Mouse (Mus musculus) bone marrow, adult 2 months (tissue): ENCODE results near the gene Amt. TPM values are rescaled to one million over a fixed set of nuclear protein-coding genes. Genes with fewer than 3 reads are reported as not detected.

Source experiments
- H3K27ac ChIP-seq: fragments of 200-500 bp; 2 replicates; pipeline ENCODE4 v1.5.1; 2012; ENCODE audit warnings: low read depth, mild to moderate bottlenecking, control low read depth, inconsistent platforms, low read length; ENCODE audit not compliant: control insufficient read depth, poor library complexity, insufficient read depth
- H3K4me1 ChIP-seq: fragments of 200-500 bp; 2 replicates; pipeline ENCODE4 v1.6.1; 2011; ENCODE audit warnings: low read length; ENCODE audit not compliant: control insufficient read depth, insufficient read depth
- H3K4me3 ChIP-seq: fragments of 200-500 bp; replicated peaks from 2 replicates; pipeline ENCODE3; 2011; ENCODE audit warnings: mild to moderate bottlenecking, low read depth, low read length, control low read depth; ENCODE audit not compliant: control insufficient read depth
- CTCF ChIP-seq: fragments of 200-500 bp; IDR thresholded peaks from 2 replicates; pipeline ENCODE4 v1.5.1; 2011; ENCODE audit warnings: low read length, control low read depth; ENCODE audit not compliant: control insufficient read depth, insufficient read depth
- POLR2A ChIP-seq: fragments of 200-500 bp; IDR thresholded peaks from 2 replicates; pipeline ENCODE4 v1.6.1; 2011; ENCODE audit warnings: low read depth, mild to moderate bottlenecking, control low read depth, low read length, borderline replicate concordance; ENCODE audit not compliant: control insufficient read depth
- WGBS: fragments of 180-500 bp; shearing (Covaris S2); methylation state at CpG from one replicate; pipeline ENCODE4 v1.1.7; 2018; 5-methylcytosine and 5-hydroxymethylcytosine counted together
- polyA plus RNA-seq: library from polyadenylated mRNA; stranded (reverse); fragments of >200 nt; gene quantifications from 2 replicates; pipeline ENCODE4 v1.2.4, GENCODE M21; 2011; ENCODE audit warnings: low replicate concordance; ENCODE audit not compliant: missing spikeins, insufficient read depth, insufficient read length

Amt gene
- polyA plus RNA-seq, 1 experiment = 15.2 TPM

- TF ChIP-seq POLR2A (no peak), CTCF (no peak)
- Histone ChIP-seq H3K4me1 (no peaks in the 10 kb centered on the region; the same call in 1 of the 2 replicates), H3K4me3 (peak within 1 kb of the TSS; percentile 81), H3K27ac (no peak within 1 kb of the TSS; the same call in 1 of the 2 replicates)
- 1% methylated on average over 32 of the region's 32 CpGs for WGBS
Measured at GRCm38 (mm10) chr9:108290016-108290750, 6.5 kb upstream of the Amt start, which contains the start of gene Nicn1. Nicn1 (plus strand) TSS chr9:108290429.

- Histone ChIP-seq H3K4me3 (no peak overlapping the region), H3K4me1 (no peaks in the 10 kb centered on the region; the same call in 1 of the 2 replicates), H3K27ac (no peak overlapping the region)
- WGBS = 54% methylated on average over 6 of the region's 6 CpGs
- TF ChIP-seq POLR2A = no peak
- TF ChIP-seq CTCF = no peak
Measured at GRCm38 (mm10) chr9:108290773-108291172, 5.9 kb upstream of the Amt start.

GRCm38 (mm10) chr9:108301853-108302252, 5.2 kb downstream of the Amt start:
- 86% methylated on average over 3 of the region's 3 CpGs for WGBS
- Histone ChIP-seq H3K4me3 (no peak overlapping the region), H3K27ac (no peak overlapping the region), H3K4me1 (peaks cover 4% of the 10 kb centered on the region; the same call in 1 of the 2 replicates)
- no peak for TF ChIP-seq POLR2A
- TF ChIP-seq CTCF = no peak

- 55% methylated on average over 4 of the region's 4 CpGs for WGBS
- Histone ChIP-seq H3K27ac (no peak overlapping the region; the same call in 1 of the 2 replicates), H3K4me1 (peaks cover 4% of the 10 kb centered on the region; the same call in 1 of the 2 replicates), H3K4me3 (peak overlapping the region; percentile 88)
- TF ChIP-seq CTCF = no peak
- no peak for TF ChIP-seq POLR2A
Measured at GRCm38 (mm10) chr9:108304716-108305115, 8.1 kb downstream of the Amt start.

- TF ChIP-seq POLR2A = no peak
- no peak for TF ChIP-seq CTCF
- WGBS = 0% methylated on average over 1 of the region's 1 CpGs
- Histone ChIP-seq H3K4me1 (peaks cover 4% of the 10 kb centered on the region; the same call in 1 of the 2 replicates), H3K27ac (peak overlapping the region; percentile 96), H3K4me3 (peak overlapping the region; percentile 88)
Measured at GRCm38 (mm10) chr9:108305170-108305569, 8.5 kb downstream of the Amt start.

GRCm38 (mm10) chr9:108305629-108306520, 9.2 kb downstream of the Amt start, which contains the start of the genes Rhoa and Tcta:
Rhoa (plus strand) TSS chr9:108306129.
Tcta (minus strand) TSS chr9:108306160.
- 1% methylated on average over 81 of the region's 81 CpGs for WGBS
- peak within 1 kb of the TSS; percentile 99 for H3K27ac ChIP-seq
- TF ChIP-seq CTCF (no peak; the same call in 1 of the 2 replicates), POLR2A (peak; percentile 97)
- peak within 1 kb of the TSS; percentile 93 for H3K4me3 ChIP-seq
- peaks cover 4% of the 10 kb centered on the region; the same call in 1 of the 2 replicates for H3K4me1 ChIP-seq

GRCm38 (mm10) chr9:108306571-108306980, 9.9 kb downstream of the Amt start:
- Histone ChIP-seq H3K27ac (peak overlapping the region; percentile 99), H3K4me1 (peaks cover 4% of the 10 kb centered on the region; the same call in 1 of the 2 replicates), H3K4me3 (peak overlapping the region; percentile 93)
- TF ChIP-seq CTCF (no peak), POLR2A (peak; percentile 40; the same call in 1 of the 2 replicates)
- WGBS = under 1% methylated on average over 50 of the region's 51 CpGs
